Mouse (Mus musculus) heart, adult 9 months (tissue): ENCODE results near the gene Cracr2b.
A peak's percentile ranks its signal among the peaks of the same experiment; 100 is the strongest.

Experiments used
- DNase-seq, 2 experiments: peaks; one replicate each; pipeline ENCODE4 v3.0.0; 2022; ENCODE audit warnings: low spot score in 2 of 2

The Cracr2b gene

GRCm38 (mm10) chr7:141454967-141455551 lies 5.8 kb upstream of the Cracr2b start, which contains the start of gene Pnpla2:
Pnpla2 (plus strand) TSS chr7:141455198.
- peak; percentile 94 for DNase-seq

GRCm38 (mm10) chr7:141455610-141456314 lies 5.1 kb upstream of the Cracr2b start:
- peak; percentile 87 to 90 for DNase-seq

- peak; percentile 54 to 65 for DNase-seq
Observed at GRCm38 (mm10) chr7:141456739-141457138, 4.2 kb upstream of the Cracr2b start.

GRCm38 (mm10) chr7:141457236-141457635 lies 3.7 kb upstream of the Cracr2b start:
- DNase-seq = no peak

- peak in 1 of 2 experiments; percentile 44 for DNase-seq
Observed at GRCm38 (mm10) chr7:141457986-141458660, 2.8 kb upstream of the Cracr2b start.

GRCm38 (mm10) chr7:141458661-141459060 lies 2.2 kb upstream of the Cracr2b start:
- DNase-seq = no peak

- no peak for DNase-seq
Observed at GRCm38 (mm10) chr7:141459301-141459711, 1.6 kb upstream of the Cracr2b start.

- DNase-seq = peak; percentile 29 to 50
Observed at GRCm38 (mm10) chr7:141460001-141460390, 898 bp upstream of the Cracr2b start.

- DNase-seq = peak; percentile 37 to 62
Observed at GRCm38 (mm10) chr7:141461521-141462332, 833 bp downstream of the Cracr2b start.

- peak; percentile 46 to 57 for DNase-seq
Observed at GRCm38 (mm10) chr7:141462333-141462821, 1.5 kb downstream of the Cracr2b start.

- peak; percentile 86 to 92 for DNase-seq
Observed at GRCm38 (mm10) chr7:141463824-141464602, 3.1 kb downstream of the Cracr2b start.

GRCm38 (mm10) chr7:141464603-141465201 lies 3.8 kb downstream of the Cracr2b start:
- peak in 1 of 2 experiments; percentile 36 for DNase-seq

GRCm38 (mm10) chr7:141465388-141466044 lies 4.6 kb downstream of the Cracr2b start:
- DNase-seq = peak; percentile 27 to 36

GRCm38 (mm10) chr7:141466045-141466394 lies 5.1 kb downstream of the Cracr2b start:
- peak; percentile 50 to 66 for DNase-seq

- no peak for DNase-seq
Observed at GRCm38 (mm10) chr7:141466607-141467148, 5.8 kb downstream of the Cracr2b start.

- DNase-seq = peak; percentile 89 to 92
Observed at GRCm38 (mm10) chr7:141467230-141468030, 6.5 kb downstream of the Cracr2b start, which contains the start of gene Cd151. Cd151 (plus strand) TSS chr7:141467392.

- DNase-seq = no peak
Observed at GRCm38 (mm10) chr7:141468164-141468521, 7.2 kb downstream of the Cracr2b start.

- DNase-seq = peak; percentile 86 to 88
Observed at GRCm38 (mm10) chr7:141468522-141469211, 7.8 kb downstream of the Cracr2b start.
